Mouse (Mus musculus) stomach, postnatal 0 days (tissue): ENCODE measurements around the gene Dirc2.

Experiments used
- CTCF ChIP-seq: IDR thresholded peaks from 2 replicates; pipeline ENCODE4 v1.5.1; 2016; ENCODE audit warnings: antibody characterized with exemption, low read depth, mild to moderate bottlenecking, moderate library complexity
- EP300 ChIP-seq: optimal IDR thresholded peaks from 2 replicates; pipeline ENCODE3; 2016; ENCODE audit warnings: antibody characterized with exemption

GRCm38 (mm10) chr16:35782451-35783206 lies 13.5 kb upstream of the Dirc2 start:
- TF ChIP-seq CTCF: no peak
- no peak for TF ChIP-seq EP300
